Mouse (Mus musculus) layer of hippocampus, postnatal 10 days (tissue): ENCODE results near the gene Chaf1a. TPM values are rescaled to one million over a fixed set of nuclear protein-coding genes. Genes with fewer than 3 reads are reported as not detected.
"Not testable (repeated sequence)": the region's sequence is repeated elsewhere in the genome, so short reads cannot be mapped to it uniquely, and the experiment has no call there.

ENCODE experiments used
- DNase-seq, 2 experiments: peaks; one replicate each; pipeline ENCODE4 v3.0.0; 2021; ENCODE audit warnings: low spot score in 2 of 2
- total RNA-seq, 2 experiments: library from RNA; stranded (reverse); gene quantifications; 2 replicates each; pipeline ENCODE4 v1.2.3; 2021

Gene Chaf1a
- total RNA-seq, 2 experiments from 2014 or later = 5.2 to 6.2 TPM

DNA sequence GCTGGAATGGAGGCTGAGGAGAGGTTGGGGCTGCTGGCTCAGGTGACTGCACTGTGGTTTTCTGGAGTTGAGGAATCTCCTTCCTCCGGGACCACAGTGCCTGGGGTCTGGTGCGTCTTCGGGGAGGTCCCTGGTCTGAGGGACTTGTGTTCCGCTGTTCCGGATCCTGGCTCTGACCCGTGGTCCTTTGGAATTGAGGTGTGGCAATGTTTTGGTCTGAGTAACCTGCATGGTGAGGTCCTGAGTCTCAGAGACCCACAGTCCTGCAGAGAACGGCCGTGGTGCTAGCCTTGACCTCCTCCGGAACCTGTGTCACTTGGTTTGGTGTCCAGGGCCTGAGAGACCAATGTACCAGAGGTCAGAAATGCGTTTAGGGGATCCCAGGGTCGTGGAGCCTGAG, 39.7 kb downstream of the Chaf1a start:
- DNase-seq = peak in 1 of 2 experiments; percentile 22

DNA sequence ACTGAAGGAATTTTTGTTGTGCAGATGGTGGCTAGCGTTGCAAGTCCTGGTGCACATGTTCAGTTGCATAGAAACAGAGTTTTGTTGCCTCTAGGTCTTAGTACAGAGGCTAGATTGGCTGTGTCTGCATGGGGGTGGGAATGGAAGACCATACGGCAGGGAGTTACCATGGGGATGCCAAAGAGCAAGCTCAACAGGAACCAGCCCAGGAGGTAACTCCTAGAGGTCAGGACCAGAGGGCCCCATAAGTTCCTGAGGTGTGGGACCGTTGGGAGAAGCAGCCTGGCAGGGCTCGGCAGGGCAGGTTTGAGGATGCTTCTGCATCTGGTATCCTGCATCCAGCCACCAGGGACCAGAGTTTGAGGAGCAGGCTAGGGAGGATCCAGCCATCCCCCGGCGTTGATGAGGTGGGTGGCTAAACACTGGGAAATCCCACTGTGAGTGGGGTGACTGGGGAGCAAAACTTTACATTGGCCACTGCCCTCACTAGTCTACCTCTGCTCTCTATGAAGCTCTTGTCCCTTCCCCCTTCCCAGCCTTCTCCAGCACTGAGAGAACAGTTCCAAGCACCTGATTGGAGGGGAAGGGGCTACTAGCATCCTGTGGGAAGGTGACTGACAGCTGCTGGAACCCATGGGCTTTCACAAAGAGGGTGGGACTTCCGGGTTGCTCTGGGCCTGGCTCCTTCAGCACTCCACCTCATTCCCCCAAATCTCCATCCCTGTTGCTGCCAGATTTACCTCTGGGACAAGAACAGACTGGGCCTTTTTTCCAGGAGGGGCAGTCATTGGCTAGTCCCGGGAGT, 40.7 kb downstream of the Chaf1a start:
- peak; percentile 53 to 71 for DNase-seq

DNA sequence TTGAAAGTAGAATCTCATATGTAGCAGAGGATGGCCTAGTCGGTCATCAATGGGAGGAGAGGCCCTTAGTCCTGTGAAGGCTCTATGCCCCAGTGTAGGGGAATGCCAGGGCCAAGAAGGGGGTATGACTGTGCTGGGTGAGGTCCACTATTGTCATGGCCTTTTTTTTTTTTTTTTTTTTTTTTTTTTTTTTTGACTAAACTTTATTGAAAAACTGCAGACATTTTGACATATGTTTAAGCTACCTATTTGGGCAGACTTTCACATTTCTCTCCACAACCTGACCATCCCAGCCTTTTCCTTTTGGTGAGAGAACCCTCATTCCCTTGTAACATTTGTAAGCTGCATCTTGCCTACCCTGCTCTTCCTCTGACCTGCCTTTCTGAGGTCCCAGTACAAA, 52.1 kb downstream of the Chaf1a start:
- no peak for DNase-seq

DNA sequence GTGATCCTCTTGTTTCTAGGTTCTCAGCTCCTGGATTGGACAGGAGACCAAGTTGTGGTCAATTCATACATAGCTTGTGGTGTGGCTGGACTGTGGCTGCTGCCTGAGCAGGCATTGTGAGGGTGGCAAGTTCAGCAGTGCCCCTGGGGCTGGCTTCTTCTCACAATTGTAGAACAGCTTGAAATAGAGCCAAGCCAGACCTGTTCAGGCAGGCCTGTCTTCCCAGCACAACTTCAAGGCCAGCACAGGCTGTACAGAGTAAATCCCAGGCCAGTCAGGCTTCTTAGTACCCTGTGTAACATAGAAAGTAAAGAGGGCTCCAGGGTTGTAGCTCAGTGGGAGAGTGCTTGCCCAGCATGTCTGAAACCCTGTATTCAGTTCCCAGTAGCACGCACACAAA, 52.6 kb downstream of the Chaf1a start:
- no peak for DNase-seq

DNA sequence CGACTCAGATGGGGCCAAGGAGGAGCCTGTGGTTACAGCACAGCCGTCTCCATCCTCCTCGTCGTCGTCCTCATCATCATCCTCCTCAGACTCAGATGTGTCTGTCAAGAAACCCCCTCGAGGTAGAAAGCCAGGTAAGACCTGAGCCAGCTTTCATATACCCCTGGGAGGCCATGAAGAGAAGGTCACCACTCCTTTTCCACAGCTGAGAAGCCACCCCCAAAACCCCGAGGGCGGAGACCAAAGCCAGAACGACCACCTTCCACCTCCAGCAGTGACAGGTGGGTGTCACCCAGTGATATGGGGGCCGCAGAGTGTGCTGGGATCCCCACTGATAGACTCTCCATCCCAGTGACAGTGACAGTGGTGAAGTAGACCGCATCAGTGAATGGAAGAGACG, 56.6 kb downstream of the Chaf1a start:
- DNase-seq = no peak

DNA sequence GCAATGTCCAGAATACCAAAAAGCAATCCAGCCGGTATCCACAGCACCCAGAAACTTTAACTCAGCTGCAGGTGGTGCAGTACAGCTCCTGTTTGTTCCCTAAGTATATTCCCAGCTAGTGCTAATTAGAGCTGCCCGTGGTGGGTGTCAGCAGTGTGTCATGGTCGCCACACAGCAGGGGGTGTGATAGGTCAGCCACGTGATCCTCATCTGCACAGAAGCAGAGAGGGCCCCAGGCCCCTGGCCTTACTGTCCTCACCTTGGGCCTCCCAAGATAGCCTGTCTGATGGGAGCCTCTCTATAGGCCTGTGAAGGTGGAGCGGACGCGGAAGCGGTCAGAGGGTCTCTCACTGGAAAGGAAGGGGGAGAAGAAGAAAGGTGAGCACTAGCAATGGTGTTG, 57.9 kb downstream of the Chaf1a start:
- no peak for DNase-seq

DNA sequence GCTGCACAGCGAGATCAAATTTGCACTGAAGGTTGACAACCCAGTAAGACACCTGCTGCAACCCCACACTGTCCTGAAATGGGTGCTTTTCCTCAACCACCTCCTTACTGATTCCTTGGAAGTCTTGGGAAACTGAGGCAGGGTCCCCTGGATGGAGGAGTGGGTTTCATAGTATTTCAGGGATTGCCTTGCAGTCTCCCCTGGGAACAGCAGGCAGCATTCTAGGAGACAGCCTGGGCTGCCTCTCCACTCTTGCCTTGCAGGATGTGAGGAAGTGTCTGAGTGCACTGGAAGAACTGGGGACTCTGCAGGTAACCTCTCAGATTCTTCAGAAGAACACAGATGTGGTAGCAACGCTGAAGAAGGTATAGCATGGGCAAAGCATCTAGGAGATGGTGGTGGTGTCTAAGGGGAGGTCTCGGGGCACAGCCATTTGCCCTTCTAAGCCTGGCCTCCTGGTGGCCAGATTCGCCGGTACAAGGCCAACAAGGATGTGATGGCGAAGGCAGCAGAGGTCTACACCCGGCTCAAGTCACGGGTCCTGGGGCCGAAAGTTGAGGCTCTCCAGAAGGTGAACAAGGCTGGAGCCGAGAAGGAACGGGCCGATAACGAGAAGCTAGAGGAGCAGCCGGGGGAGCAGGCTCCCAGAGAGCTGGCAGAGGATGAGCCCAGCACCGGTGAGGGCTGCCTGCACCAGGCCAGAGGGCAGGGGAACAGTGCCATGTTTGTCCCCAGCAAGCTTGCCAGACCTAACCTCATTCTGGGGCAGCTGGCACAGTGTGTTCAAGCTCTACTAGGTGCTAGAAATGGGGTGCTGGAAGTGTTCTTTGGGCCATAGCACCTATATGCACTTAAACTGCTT, 58.7 kb downstream of the Chaf1a start:
- no peak for DNase-seq

DNA sequence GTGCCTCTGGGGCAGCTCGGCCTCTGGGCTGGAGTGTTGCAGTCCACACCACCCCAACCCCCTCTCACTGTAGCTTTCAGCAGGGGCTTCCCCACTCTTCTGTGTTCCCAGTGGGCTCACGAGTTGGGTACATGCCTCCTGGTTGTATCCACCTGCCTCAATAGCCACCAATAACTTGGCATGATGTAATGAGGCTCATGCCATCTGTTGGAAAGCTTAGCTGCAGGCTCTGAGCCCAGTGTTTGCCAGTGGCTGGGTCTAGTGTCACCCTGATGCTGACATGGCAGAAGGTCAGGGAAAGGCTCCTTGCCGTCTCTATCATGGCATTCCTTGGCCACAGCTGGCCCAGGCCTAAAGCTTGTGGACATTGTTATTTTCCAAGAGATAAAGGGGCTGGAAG, 60.6 kb downstream of the Chaf1a start:
- DNase-seq = no peak

DNA sequence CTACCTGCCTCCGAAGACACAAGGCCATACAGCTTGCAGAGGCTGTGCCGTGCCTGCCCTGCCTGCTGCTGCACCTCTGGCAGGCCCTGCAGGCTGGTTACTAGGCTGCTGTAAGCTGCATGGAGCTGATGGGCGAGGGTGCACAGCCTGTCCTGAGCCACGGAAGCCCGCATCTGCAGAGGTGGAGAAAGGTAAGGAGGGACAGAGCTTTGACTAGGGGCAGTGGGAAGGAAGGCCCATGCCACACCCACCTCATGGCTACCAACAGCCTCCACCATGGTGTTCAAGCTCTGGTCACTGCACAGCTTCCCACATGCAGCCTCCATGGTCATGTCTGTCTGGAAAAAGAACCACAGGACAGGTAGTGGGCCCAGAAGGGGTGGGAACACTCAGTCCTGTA, 61.9 kb downstream of the Chaf1a start:
- no peak for DNase-seq

DNA sequence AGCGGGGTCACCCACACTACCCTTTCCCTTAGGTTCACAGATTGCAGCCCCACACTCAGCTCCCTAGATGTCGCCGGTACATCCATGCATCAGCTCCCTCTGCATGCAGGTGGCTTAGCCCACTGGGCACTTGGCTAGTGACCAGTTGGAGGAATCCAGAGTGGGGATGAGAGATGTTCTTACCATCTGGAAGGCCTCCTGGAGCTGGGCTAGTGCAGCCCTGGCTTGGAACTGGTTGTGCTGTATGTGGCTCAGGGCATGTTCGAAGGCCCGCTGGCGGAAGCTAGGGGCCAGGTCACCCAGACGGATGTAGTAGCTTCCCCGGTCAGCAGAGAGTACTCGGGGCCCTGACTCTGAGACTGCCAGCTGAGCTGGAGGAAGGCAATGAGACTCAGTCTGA, 62.7 kb downstream of the Chaf1a start:
- DNase-seq = no peak

DNA sequence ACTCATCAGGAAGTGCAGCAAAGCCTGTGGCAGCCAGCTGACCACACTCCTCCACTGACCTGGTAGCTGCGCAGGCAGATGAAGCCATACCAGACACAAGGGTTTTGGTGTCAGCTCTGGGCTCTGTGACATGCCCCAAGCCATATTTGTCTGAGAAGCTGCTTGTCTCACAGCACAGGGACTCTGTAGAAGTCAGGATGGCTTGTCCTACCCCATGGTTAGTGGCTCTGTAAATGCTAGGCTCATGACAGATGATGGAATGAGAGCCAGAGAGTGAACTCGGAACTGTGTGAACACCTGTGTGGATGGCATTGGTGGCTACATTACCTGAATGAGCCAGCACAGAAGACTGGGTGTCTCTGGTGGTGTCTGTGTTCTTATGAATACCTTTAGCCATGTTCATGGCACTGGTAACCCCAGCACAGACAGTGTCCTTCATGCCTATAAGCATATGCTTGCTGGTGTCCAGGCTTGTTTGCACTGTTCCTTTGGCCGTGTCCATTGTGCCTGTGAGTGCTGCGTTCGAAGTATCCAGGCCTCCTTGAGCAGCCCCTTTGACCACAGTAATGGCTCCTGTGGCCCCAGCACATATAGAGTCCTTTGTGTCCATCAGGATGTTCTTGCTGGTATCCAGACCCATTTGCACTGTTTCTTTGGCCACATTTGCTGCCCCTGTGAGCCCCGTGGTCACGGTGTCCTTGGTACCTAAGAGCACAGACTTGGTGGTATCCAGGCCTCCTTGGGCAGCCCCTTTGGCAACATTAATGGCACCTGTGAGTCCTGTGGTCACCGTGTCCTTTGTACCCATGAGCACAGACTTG, 63.4 kb downstream of the Chaf1a start:
- no peak for DNase-seq

DNA sequence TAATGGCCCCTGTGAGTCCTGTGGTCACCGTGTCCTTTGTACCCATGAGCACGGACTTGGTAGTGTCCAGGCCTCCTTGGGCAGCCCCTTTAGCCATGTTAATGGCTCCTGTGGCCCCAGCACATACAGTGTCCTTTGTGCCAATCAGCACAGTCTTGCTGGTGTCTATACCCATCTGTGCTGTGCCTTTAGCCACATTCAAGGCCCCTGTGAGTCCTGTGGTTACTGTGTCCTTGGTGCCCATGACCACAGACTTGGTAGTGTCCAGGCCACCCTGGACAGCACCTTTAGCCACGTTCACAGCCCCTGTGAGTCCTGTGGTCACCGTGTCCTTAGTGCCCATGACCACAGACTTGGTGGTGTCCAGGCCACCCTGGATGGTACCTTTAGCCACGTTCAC, 64.6 kb downstream of the Chaf1a start:
- DNase-seq = not testable (repeated sequence)

DNA sequence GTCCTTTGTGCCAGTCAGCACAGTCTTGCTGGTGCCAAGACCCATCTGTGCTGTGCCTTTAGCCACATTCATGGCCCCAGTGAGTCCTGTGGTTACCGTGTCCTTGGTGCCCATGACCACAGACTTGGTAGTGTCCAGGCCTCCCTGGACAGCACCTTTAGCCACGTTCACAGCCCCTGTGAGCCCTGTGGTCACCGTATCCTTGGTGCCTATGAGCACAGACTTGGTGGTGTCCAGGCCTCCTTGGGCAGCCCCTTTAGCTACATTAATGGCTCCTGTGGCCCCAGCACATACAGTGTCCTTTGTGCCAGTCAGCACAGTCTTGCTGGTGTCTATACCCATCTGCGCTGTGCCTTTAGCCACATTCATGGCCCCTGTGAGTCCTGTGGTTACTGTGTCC, 66.2 kb downstream of the Chaf1a start:
- DNase-seq = not testable (repeated sequence)

DNA sequence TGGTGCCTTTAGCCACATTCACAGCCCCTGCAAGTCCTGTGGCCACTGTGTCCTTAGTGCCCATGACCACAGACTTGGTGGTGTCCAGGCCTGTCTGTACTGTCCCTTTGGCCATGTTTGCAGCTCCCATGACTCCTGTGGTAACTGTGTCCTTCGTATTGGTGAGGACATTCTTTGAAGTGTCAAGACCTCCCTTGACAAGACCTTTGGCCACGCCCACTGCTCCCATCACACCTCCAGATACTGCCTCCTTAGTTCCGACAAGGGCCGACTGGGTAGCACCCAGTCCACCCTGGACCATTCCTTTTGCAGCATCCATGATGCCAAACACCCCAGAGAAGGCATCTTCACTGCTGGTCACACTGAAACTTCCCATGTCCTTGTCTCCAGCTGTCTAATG, 66.7 kb downstream of the Chaf1a start:
- DNase-seq = no peak

DNA sequence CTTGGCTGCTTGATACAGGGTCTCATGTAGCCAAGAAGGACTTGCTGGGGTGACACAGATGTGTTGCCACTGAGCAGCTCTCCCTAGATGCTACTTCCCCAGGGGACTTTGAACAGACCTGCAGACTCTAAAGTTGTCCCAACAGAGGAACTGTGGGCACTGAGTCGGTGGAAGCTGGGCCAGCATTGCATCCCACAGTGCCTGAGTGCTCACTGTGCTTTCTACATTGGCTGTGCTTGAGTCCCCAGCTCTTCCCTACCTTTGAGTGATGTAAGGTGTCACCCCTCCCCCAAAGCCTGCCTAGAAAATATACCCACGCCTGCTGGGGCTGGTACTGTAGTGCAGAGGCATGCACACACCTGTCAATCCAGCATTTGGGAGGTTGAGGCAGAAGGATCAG, 67.5 kb downstream of the Chaf1a start:
- DNase-seq = no peak

DNA sequence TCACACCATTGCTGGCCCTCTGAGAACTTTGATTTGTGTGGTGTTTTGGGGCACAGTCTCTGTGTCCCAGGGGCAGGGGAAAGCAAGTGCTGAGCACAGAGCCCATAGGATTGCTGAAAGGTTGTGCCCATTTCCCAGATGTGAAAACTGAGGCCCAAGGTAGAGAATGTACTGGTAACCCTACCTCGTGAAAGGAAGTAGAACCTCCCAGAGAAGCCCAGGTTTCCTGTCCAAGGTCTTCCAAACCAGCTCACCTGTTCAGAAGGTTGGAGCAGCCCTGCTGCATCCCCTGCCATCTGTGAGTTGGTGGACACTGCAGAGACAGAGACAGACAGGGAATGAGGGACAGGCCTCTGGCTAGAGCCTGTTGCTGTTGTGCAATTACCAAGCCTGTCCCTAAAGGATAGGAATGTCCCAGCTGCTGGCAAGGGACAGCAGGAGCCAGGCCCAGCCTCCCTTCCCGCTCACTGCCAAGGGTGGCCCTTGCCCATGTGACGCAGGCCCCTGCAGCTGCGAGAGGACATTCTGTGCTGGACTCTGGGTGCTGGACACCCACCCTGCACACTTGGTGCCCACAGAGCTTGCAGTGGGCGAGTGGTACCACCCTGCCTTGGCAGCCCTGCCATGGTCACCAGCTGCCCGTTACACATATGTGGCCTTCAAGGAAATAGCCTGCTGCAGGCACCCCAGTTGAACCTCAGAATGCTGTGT, 68.2 kb downstream of the Chaf1a start:
- DNase-seq = peak; percentile 50 to 57

DNA sequence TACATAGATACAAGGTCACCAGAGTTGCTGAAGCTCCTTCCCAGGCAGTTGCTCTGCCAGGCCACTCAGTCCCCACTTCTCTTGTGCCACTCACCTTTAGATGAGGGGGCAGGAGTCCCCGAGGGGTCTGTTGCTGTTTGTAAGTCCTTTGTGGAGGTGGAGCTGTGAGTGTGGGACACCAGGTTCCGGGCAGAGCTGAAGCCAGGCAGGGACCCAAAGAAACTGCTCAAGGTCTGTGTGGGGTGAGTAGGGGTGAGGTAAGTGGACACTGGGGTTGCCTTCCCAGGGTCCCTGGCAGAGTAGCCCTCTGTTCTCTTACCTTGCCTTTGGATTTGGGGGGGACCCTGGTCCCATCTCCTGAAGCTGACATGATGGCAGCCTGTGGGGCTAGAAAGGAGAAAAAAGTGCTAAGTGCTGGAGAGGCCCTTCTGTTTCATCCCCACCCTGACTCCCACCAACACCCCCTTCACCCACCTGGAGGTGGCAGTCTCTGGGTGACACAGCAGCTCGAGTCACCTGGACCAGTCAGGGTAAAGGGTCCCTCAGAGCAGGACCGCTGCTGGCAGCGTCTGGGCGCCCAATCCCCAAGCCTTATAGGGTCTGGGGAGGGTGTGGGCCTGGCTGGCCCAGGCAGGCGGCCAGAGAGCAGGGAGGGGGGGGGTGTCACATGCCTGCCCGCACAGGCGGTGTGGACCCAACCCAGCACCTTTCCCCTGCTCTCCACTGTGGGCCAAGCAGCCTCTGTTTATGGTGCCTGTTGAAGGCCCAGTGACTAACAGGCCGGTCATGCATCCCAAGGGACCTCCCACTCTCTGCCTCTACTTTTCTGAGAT, 69.2 kb downstream of the Chaf1a start, which contains the start of gene Plin4:
Gene Plin4, minus strand, starts transcription at position 585 of the 833 bp plus-strand sequence.
- no peak for DNase-seq

DNA sequence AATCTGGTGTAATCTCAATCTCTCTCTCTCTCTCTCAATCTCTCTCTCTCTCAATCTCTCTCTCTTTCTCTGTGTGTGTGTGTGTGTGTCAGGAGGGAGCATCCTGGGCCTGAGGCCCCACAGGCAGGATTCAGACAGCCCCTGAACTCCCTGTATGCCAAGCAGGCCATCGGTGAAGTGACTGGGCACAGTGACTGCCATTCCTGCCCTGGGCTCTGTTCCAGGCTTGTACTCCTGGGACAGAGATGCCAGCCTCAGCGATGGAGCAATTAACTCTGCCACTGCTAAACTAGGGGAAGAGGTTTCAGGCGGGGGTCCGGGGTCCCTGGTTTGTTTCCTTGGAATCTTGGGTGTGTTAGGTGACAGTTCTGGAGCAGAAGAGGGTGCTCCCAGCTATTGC, 70.3 kb downstream of the Chaf1a start:
- DNase-seq = peak in 1 of 2 experiments; percentile 47

DNA sequence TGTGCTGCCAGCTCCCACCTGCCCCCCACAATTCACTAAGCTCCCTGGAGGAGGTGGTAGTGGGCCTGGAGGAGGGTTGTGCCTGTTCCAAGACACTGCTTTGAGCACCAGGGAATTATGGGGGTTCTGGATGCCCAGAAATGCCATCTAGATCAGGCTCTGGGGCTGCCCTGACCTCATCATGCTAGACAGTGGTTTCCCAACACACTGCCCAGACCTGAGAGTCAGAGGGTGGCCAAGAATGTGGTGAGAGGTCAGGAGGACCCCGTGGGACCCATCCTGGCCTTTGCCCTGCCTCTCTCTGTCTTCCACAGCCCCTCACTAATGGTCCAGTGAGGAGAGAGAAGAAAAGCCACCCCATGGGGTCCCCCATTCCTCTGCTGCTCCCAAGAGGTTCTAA, 70.8 kb downstream of the Chaf1a start:
- peak in 1 of 2 experiments; percentile 13 for DNase-seq

DNA sequence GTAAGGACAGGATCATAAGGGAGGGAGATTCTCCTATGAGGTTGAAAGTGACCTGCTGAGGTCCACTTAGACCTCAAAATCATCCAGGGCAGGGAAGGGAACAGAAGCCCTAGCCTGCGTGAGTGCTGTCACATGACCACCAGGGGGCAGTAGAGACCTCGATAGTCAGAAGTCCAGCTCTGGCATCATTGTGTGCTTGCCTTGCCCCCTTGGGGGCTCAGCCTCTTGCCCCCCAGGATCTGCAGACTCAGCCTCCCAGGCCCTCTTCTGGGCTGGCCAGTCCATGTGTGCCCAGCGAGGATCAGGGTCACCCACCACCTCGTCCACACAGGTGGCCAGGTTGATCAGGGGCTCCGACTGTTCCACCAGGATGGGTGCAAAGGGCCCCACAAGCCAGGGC, 71.6 kb downstream of the Chaf1a start:
- peak; percentile 65 to 77 for DNase-seq
